Mouse (Mus musculus): ENCODE data around the gene Ak5.
A peak's percentile ranks its signal among the peaks of the same experiment; 100 is the strongest.
"Not testable (repeated sequence)": the region's sequence is repeated elsewhere in the genome, so short reads cannot be mapped to it uniquely, and the experiment has no call there.

The Ak5 gene

GRCm38 (mm10) chr3:152625061-152625820 is 42.9 kb downstream of the Ak5 start:
- no peak for DNase-seq (ENCODE audit: low spot score)

DNA sequence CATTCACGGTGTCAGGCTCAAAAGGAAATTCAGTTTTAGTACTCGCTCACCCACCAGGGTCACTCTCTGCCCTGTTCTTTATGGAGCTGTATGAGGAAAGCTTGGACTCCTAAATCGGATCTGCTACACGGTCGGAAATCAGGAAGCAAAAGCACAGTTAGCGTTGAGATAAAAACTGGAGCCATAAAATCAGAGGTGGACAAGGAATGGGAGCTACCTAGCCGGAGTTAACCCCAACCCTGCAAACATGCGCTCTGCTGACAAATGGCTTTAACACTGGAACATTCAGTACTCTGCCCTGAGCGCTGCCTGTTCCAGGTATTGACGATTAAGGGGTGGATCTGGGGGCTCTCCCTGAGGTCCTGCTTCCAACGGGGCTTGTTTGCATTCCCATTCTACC is 47.6 kb downstream of the Ak5 start:
- no peak for DNase-seq (ENCODE audit: low spot score)

GRCm38 (mm10) chr3:152620058-152620457 is 48.1 kb downstream of the Ak5 start:
- no peak for DNase-seq (ENCODE audit: low spot score)

DNA sequence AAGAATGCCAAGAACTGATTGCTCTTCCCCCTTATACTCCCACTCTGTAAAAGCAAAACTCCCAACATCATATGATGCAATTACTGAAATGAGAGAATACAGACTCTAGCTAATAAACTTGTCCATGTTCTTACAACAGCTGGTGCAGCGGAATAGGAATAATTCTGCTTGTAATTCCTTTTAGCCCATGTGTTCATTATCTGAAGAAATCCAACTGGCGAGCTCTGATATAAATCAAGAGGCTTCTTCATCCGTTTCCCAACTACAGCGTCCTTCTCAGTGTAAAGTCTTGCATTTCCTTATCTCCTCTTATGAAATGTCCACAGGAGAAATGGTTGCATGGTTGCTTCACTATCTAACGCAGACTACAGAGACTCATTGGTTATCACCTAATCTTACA is 59.1 kb downstream of the Ak5 start:
- no peak for DNase-seq (ENCODE audit: low spot score)

DNA sequence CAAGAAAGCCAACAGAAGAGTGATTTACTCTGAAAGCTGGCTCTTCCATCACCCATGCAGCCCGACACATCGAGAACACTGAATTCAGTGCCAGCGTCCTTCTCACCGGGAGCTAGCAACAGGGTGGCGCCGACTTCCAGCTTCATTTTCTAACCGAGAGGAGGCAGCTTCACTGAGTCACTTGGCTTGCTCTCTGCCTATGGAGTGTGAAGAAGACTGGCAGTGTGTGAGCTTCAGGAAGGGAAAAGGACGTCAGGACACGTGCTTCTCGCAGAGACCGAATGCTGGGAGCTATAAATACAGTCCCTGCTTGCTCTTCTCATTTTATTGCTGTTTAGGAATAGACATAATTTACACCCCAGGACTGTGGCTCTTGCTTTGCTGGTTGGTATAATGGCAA is 62.3 kb downstream of the Ak5 start:
- no peak for DNase-seq (ENCODE audit: low spot score)

DNA sequence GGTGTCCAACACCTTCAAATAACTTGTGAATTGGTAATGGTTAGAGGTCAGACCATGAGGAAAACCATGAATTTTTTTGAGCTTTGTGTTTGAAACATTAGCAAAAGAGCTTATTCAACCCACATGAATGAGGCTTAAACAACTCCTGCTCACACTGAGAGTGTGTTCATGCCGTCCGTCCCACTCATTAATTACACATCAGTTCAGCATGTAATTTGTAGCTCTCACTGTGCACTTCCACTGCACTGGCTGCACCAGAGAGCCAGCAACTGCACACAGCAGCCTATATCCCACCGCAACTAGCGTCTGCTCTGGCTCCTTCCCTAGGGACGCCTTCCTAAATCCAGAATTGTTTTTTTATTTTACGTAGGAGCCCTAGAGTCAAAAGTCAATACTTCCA is 68.5 kb downstream of the Ak5 start:
- no peak for DNase-seq (ENCODE audit: low spot score)

DNA sequence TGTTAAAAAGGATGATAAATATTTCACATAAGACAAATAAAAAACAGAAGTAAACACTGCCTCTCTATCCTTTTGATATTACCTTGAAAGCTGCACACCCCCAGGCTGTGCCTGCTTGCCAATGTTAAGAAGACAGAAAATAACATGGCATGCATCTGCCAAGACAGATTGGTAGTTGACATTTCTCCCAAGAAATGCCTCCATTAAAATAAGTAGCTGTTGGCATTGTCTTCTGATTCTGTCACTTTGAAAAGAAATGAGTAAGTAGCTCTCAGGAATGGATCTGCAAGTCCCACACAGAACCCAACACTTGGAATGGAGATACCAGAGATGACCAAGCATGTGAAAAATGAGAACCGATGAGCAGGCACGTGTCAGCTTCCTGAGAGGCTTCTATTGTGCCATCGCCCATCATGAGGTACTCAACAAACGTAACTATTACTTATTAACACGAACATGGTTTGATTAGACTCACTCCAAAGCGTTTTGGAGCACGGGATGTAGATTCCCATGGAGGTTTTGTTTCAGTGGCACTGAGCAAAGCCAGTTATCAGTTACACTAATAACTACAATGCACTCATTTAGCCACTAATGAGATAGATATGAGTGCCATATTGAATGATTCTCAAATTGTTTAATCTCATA is 71.6 kb downstream of the Ak5 start:
- DNase-seq (ENCODE audit: low spot score), result no peak

- no peak for DNase-seq (ENCODE audit: low spot score)
Observed at GRCm38 (mm10) chr3:152592767-152593425, 75.3 kb downstream of the Ak5 start.

- peak; percentile 16 for DNase-seq (ENCODE audit: low spot score)
Observed at GRCm38 (mm10) chr3:152590491-152590890, 77.7 kb downstream of the Ak5 start.

DNA sequence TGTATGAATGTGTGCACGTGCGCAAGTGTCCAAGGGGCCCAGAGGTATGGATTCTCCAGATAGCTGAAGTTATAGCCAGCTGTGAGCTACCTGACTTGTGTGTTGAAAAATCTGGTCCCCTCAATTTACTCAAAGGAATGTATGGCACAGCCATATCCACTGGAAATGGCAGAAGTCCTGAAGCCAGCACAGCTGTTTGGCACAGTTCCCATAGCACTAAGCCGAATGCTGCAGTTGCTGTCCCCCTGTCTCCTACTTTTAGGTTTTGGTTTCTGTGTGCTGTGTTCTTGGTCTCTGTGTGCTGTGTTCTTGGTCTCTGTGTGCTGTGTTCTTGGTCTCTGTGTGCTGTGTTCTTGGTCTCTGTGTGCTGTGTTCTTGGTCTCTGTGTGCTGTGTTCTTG is 79.1 kb downstream of the Ak5 start:
- DNase-seq (ENCODE audit: low spot score), result not testable (repeated sequence)

DNA sequence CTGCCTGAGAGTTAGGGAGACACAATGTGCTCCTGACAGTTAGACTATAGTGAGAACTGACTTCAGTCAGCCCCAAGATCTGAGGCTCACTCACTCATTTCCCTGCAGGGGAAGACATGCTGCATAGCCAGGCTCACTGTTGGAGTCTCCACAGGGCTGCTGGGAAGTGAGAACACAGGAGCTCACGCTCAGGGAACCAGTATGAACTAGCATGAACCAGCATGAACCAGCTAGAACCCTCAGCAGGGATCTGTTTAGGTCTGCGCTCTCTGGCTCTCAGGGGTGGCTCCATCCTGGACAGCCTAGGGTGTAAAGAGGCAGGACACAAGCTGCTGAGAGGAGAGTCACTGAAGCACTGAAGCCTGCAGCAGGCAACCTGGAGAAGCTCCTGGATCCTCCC is 81.2 kb downstream of the Ak5 start:
- DNase-seq (ENCODE audit: low spot score), result no peak

DNA sequence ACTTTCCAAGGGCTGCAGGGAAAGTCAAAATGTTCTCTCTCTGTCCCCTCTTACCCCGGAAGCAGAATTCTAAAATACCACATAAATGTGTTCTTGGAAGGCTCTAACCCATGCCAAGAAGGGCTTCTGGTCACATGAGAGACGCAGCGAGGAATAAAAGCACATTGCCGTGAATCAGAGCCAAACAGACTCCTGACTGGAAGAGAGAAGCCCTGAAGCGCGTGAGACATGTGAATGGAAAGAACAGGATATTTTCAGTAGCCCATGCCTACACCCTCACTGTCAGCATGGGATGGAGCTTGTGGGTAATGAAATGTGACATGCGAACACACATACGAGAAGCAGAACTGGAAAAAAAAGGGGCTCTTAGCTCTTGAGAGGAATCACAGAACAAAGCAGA is 82.0 kb downstream of the Ak5 start:
- DNase-seq (ENCODE audit: low spot score), result no peak

DNA sequence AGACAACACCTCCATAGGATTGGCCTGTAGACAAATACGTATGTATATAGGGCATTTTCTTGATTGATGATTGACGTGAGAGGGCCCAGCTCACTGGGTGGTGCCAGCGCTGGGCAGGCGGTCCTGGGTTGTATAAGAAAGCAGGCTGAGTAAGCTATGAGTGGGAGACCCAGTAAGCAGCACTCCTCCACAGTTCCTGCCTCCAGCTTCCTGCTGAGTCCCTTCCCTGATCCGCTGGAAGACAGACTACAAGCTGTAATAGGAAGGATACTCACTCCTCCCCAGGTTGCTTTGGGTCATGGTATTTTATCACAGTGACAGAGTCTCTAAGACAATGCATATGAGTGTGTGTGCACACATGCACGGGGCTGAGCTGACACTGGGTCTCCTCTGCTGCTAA is 82.6 kb downstream of the Ak5 start:
- DNase-seq (ENCODE audit: low spot score), result no peak

GRCm38 (mm10) chr3:152583033-152583432 is 85.1 kb downstream of the Ak5 start:
- no peak for DNase-seq (ENCODE audit: low spot score)

DNA sequence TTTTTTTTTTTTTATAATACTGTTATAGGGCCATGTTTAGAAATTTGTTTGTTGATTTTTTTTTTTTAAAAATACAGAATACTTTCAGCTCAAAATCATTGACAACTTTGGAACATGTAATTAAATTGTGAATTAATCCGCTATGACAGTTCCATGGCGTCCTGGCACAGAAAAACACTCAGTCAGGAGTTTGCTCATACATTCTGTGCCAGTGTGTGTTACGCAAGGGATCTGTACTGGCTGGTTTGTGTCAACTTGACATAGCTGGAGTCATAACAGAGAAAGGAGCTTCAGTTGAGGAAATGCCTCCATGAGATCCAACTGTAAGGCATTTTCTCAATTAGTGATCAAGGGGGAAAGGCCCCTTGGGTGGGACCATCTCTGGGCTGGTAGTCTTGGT is 86.3 kb downstream of the Ak5 start:
- not testable (repeated sequence) for DNase-seq (ENCODE audit: low spot score)

- DNase-seq (ENCODE audit: low spot score), result no peak
Observed at GRCm38 (mm10) chr3:152579984-152580591, 88.1 kb downstream of the Ak5 start.

DNA sequence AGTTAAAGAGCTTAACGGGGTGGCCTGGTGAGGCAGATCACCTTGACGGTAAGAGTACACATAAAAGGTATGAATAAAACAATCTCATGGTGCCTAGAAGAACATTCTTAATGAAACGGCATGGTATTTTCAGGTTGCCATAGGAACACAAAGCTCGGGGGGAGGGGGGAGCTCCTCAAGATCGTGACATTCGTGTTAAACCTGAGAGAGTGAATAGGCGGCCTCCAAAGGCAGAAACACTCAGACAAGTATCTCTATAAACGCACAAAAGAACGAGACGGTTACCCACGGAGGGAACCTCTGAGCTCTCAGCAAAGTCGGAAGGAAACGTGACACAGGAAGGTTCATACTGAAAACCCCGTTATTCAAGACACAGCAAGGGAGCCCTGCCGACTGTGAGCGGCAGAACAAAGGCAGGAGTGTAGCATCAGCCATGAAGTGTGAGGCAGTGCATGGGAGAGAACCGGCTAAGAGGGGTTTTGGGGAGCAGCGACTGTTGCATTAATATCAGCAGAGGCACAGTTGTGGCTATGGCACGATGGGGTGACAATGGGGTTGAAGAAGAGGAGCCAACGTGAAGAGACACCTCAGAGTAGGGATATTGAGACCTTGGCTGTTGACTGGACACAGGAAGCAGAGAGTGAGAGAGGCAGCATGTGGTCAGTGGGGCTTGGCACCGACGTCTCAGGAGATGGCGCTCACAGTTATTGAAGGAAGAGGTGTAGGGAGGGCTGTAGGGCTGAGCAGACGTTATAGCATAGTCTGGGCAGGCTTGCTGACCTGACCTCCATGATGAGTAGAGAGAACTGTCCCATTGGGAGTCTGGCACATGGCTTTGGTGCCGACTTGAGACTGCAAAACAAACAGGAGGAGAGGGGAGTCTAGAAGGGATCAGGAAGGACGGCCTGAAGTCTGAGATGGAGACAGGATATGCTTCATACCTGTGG is 89.6 kb downstream of the Ak5 start:
- no peak for DNase-seq (ENCODE audit: low spot score)

GRCm38 (mm10) chr3:152577763-152578162 is 90.4 kb downstream of the Ak5 start:
- DNase-seq (ENCODE audit: low spot score), result no peak

DNA sequence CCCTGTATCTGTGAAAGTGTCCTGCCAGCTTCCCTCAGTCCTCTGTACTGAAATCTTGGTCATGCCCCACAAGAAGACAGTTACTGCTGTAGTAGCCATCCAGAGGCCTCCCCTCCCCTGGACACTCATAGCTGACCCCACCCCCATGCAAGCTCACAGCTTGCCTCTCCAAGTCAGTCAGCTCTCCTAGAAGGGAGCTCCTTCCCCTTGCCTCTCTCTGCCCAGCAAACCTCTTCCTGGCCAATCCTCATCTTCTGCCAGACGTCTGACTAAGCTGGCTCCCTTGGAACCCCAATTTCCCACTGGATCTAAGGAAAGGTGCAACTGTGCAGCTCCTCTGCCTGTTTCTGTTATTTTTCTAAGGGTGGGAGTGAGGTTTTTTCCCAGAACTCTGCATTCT is 90.9 kb downstream of the Ak5 start:
- DNase-seq (ENCODE audit: low spot score), result no peak

DNA sequence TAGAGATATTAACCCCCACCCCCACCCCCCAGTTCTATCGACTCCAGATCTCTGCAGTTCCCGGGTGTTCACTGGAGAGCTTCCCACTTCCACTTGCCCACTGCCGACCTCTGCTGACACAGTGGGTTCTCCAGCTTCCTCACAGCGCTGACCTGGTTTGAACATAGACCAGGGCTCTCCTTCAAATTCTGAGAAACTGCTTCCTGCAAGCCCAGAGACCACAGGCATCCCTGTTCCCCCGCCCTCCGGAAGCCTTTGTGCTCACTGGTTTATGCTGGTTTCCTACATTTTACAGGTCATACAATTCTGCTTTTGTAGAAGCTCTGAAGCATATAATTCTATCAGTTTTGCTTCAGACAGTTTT is 98.9 kb downstream of the Ak5 start:
- DNase-seq (ENCODE audit: low spot score), result no peak

DNA sequence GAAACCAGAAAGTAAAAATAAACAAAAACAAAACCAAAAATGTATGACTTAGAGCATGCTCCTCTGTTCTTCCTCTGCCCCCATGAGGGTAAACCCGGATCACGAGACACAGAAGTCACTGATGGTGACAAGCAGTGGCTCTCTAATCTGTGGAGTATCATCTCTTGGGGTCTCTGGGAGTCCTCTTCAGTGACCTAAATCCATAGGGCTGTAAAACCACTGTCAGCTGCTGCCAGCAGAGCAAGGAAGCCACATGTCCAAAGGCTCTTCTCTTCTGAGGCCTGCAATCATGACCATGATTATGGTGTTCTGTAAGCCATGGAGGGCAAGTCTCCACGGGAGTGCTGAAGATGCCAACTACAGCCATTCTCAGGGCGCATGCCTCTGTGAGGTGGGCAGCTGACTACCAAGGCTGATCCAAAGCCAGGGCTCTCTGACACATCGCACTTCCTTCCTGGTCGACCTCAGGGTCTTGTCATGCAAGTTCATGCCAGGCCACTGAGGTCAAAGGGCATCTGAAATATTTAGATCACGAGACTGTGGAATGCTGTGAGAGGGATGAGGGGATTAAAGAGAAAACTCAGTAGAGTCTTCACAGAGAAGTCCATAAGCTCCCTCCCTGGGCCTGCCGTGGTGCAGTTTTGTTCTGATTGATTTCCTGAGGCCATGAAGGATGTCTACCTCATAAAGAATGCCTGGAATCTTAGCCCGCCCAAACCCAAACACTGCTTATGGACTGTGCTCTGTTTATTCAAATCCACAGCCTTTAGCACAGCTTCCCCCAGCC is 99.5 kb downstream of the Ak5 start:
- DNase-seq (ENCODE audit: low spot score), result no peak

Measured in testis, postnatal 14 days (tissue).